Mouse (Mus musculus): Measurements from ENCODE around the gene Ccdc124. TPM values are rescaled to one million over a fixed set of nuclear protein-coding genes. Genes with fewer than 3 reads are reported as not detected.

The Ccdc124 gene
- total and polyA plus RNA-seq, 3 experiments: 36.2 to 82.0 (median 58.7) TPM

DNA sequence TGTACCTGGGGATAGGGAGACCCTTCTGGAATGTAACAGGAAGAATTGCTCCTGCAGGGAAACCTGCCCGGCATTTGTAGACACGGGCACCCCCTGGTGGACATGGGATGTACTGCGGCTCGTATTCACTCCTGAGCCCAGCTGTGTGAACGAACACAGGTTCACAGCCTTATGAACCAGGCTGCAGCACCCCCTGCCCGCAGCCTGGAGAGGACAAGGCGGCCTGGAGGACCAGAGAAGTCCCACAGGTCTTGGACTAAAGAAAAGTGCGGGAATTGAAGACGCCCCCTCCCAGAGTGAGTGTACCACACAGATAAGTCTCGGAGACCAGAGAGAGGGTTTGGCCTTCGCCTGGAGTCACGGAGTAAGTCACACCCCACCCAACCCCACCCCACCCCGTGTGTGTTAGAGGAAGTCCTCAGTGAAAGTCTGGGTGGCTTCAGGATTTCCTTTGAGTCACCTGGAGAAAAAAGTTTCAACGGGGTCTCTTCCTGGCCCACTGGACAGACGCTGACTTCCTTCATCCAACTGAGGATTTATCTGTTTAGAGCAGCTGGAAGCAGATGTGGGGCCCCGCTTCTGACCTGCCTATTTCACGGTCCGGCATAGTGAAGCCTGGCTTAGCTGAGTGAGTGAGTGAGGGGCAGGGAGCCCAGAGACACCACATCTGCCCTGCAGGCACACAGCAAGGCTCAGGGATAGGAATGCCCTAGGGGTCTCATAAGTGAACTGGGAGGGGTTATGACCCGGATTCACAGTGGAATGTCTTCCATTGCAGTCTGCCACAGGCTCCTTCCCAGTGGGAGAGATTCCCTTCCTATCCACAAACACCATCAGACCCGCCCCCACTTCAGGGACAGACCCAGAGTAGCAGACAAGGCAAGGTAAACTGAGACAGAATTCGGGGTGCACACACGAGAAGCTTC is 32.3 kb downstream of the Ccdc124 start:
- Histone ChIP-seq H3K4me3 (replicated peaks in 1 of 3; ENCODE audit: low read depth in 2 of 3, low read length in 2 of 3, poor library complexity in 1 of 3) (no peak overlapping the region), H3K27ac (ENCODE audit: insufficient read depth, low read depth) (no peak overlapping the region), H3K9me3 (replicated peaks; ENCODE audit: low read length) (no peaks in the 10 kb centered on the region), H3K4me1 (ENCODE audit: control insufficient read depth in 1 of 2, insufficient read depth in 2 of 2) (peaks cover 2 to 22% of the 10 kb centered on the region in 2 experiments; a peak in 3 of 4 replicates), H3K9ac (ENCODE audit: insufficient read depth, low read depth) (no peak overlapping the region), H3K36me3 (replicated peaks in 1 of 2; ENCODE audit: control insufficient read depth in 1 of 2, insufficient read depth in 1 of 2, low read length in 1 of 2) (peaks cover 6 to 9% of the 10 kb centered on the region in 2 experiments), H3K79me2 (replicated peaks; ENCODE audit: control insufficient read depth, extremely low read depth, insufficient read depth, poor library complexity, severe bottlenecking) (no peaks in the 10 kb centered on the region), H3K4me2 (ENCODE audit: insufficient read depth, low read depth, poor library complexity, severe bottlenecking) (no peak overlapping the region), H3K27me3 (replicated peaks) (peaks cover 33% of the 10 kb centered on the region)
- TF ChIP-seq TCF12 (IDR thresholded peaks at IDR 0.05; ENCODE audit: low read depth, low read length) (0 out of 2 replicates have a peak, but pooled peaks have one; percentile 29), JUN (IDR thresholded peaks at IDR 0.05; ENCODE audit: insufficient read depth, low read depth, low read length) (no peak), SMC3 (IDR thresholded peaks at IDR 0.05; ENCODE audit: low read depth, low read length) (peak; percentile 97), NELFE (IDR thresholded peaks at IDR 0.05; ENCODE audit: low read depth, low read length) (0 out of 2 replicates have a peak, but pooled peaks have one; percentile 26), ETS1 (conservative IDR thresholded peaks at IDR 0.05; ENCODE audit: low read depth, low read length) (no peak), SIN3A (IDR thresholded peaks at IDR 0.05; ENCODE audit: low read length) (peak; percentile 65; the same call in 1 of the 2 replicates), EP300 (IDR thresholded peaks at IDR 0.05; ENCODE audit: low read length) (no peak), IRF4 (IDR thresholded peaks at IDR 0.05; ENCODE audit: low read depth, low read length) (0 out of 2 replicates have a peak, but pooled peaks have one; percentile 42), CTCF (conservative IDR thresholded peaks at IDR 0.05 in 1 of 2, IDR thresholded peaks at IDR 0.05 in 1 of 2; ENCODE audit: low read depth in 2 of 2, low read length in 2 of 2) (peak; percentile 84 to 99), HCFC1 (IDR thresholded peaks at IDR 0.05; ENCODE audit: low read depth, low read length) (no peak), RAD21 (IDR thresholded peaks at IDR 0.05; ENCODE audit: low read depth, low read length) (peak; percentile 93), ZC3H11A (IDR thresholded peaks at IDR 0.05; ENCODE audit: low read depth, low read length) (peak; percentile 68), ELF1 (IDR thresholded peaks at IDR 0.05; ENCODE audit: low read depth, low read length) (0 out of 2 replicates have a peak, but pooled peaks have one; percentile 30)
- peak; percentile 79 for DNase-seq (ENCODE audit: extremely low read depth)
- dilution Hi-C loops (cut with MboI; ENCODE audit: extremely low pct_ligation_motif_present, extremely low pct_unique_long_range_greater_than_20kb, low sequenced_read_pairs) (no loop called here), in situ Hi-C loops (cut with MboI; ENCODE audit: low pct_ligation_motif_present, low pct_unique_long_range_greater_than_20kb, low sequenced_read_pairs) (loop anchor here (5.0 to 10.0 kb wide), 2 partner anchors 79 to 127 kb away; partner anchors contain the start of genes Gm3336 and Mpv17l2)

DNA sequence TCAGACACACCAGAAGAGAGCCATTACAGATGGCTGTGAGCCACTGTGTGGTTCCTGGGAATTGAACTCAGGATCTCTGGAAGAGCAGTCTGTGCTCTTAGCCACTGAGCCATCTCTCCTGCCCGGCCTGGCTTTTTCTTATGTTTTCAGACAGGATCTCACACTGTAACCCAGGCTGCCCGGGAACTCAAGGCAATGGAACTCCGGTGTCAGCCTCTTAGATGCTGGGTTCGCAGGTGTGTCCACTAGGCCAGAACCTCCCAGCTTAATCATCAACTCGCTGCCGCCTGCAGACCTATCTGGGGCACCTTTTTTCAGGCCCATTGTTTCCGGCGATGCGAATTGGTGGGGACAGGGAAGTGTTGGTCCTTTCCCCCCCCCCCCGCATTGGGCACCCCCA is 33.1 kb downstream of the Ccdc124 start:
- dilution Hi-C loops (cut with MboI; ENCODE audit: extremely low pct_ligation_motif_present, extremely low pct_unique_long_range_greater_than_20kb, low sequenced_read_pairs) (no loop called here), in situ Hi-C loops (cut with MboI; ENCODE audit: low pct_ligation_motif_present, low pct_unique_long_range_greater_than_20kb, low sequenced_read_pairs) (loop anchor here (5.0 to 10.0 kb wide), 2 partner anchors 78 to 126 kb away; partner anchors contain the start of genes Gm3336 and Mpv17l2)
- no peak overlapping the region for H3K4me3 ChIP-seq (replicated peaks in 1 of 3; ENCODE audit: low read depth in 2 of 3, low read length in 2 of 3, poor library complexity in 1 of 3)
- TF ChIP-seq CHD2 (IDR thresholded peaks at IDR 0.05; ENCODE audit: low read length) (no peak), PAX5 (IDR thresholded peaks at IDR 0.05; ENCODE audit: low read length) (no peak), NELFE (IDR thresholded peaks at IDR 0.05; ENCODE audit: low read depth, low read length) (no peak), POLR2AphosphoS2 (IDR thresholded peaks at IDR 0.05; ENCODE audit: low read depth, low read length) (no peak), EP300 (IDR thresholded peaks at IDR 0.05; ENCODE audit: low read length) (no peak), BHLHE40 (IDR thresholded peaks at IDR 0.05; ENCODE audit: low read depth, low read length) (no peak), JUN (IDR thresholded peaks at IDR 0.05; ENCODE audit: insufficient read depth, low read depth, low read length) (no peak), GABPA (IDR thresholded peaks at IDR 0.05; ENCODE audit: insufficient replicate concordance, low read depth, low read length) (no peak), UBTF (IDR thresholded peaks at IDR 0.05; ENCODE audit: low read depth, low read length) (no peak), JUND (conservative IDR thresholded peaks at IDR 0.05; ENCODE audit: low read depth, low read length) (no peak), USF2 (conservative IDR thresholded peaks at IDR 0.05; ENCODE audit: low read depth, low read length) (no peak), ZMIZ1 (IDR thresholded peaks at IDR 0.05; ENCODE audit: low read depth, low read length) (no peak), E2F4 (IDR thresholded peaks at IDR 0.05; ENCODE audit: insufficient replicate concordance, low read depth, low read length) (no peak), TBP (conservative IDR thresholded peaks at IDR 0.05; ENCODE audit: low read depth, low read length) (no peak), MEF2A (IDR thresholded peaks at IDR 0.05; ENCODE audit: borderline replicate concordance, low read depth, low read length) (no peak), POLR2A (IDR thresholded peaks at IDR 0.05; ENCODE audit: low read depth, low read length) (no peak), ETS1 (conservative IDR thresholded peaks at IDR 0.05; ENCODE audit: low read depth, low read length) (no peak)
- H3K9ac ChIP-seq (ENCODE audit: insufficient read depth, low read depth): no peak overlapping the region
- no peaks in the 10 kb centered on the region for H3K79me2 ChIP-seq (replicated peaks; ENCODE audit: control insufficient read depth, extremely low read depth, insufficient read depth, poor library complexity, severe bottlenecking)
- H3K36me3 ChIP-seq (replicated peaks in 1 of 2; ENCODE audit: control insufficient read depth in 1 of 2, insufficient read depth in 1 of 2, low read length in 1 of 2): peaks cover 12 to 18% of the 10 kb centered on the region in 2 experiments
- DNase-seq (ENCODE audit: extremely low read depth): no peak
- H3K4me1 ChIP-seq (ENCODE audit: control insufficient read depth in 1 of 2, insufficient read depth in 2 of 2): peaks cover 2 to 17% of the 10 kb centered on the region in 2 experiments; a peak in 3 of 4 replicates
- H3K9me3 ChIP-seq (replicated peaks; ENCODE audit: low read length): no peaks in the 10 kb centered on the region
- H3K4me2 ChIP-seq (ENCODE audit: insufficient read depth, low read depth, poor library complexity, severe bottlenecking): no peak overlapping the region
- H3K27me3 ChIP-seq (replicated peaks): peaks cover 29% of the 10 kb centered on the region
- H3K27ac ChIP-seq (ENCODE audit: insufficient read depth, low read depth): no peak overlapping the region

Data from CH12.LX (cell line).